Mouse (Mus musculus): ENCODE data around the gene Slc25a21.

DNA sequence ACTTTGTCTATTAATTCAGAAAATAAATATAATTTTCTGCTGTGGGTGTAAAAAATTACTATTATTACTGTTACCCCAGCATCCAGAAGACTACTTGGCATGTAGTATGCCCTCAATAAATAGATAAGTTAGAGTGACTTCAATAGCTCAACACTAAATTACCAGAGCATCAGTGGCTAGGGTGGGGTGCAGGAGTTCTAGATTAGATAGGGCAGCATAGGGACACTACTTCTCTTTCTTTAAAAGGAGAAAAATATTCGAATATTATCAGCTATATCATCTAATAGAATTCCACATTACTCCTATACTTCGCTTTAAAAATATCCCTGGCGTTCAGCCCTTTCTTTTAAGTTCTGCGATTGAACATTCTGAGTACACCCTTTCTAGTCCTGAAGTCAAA lies 32.4 kb upstream of the Slc25a21 start:
- no peak for TF ChIP-seq CTCF (IDR thresholded peaks at IDR 0.05; ENCODE audit: low read depth)
- peak; percentile 18; the same call in 1 of the 2 replicates for TF ChIP-seq EP300 (IDR thresholded peaks at IDR 0.05; ENCODE audit: low read depth)

Measured in liver, postnatal 0 days (tissue).